Mouse (Mus musculus) midbrain, embryonic 16.5 days (tissue): Measurements from ENCODE around the gene Wdr62. TPM values are rescaled to one million over a fixed set of nuclear protein-coding genes. Genes with fewer than 3 reads are reported as not detected.

Experiments used
- ATAC-seq: fragments of 200-750 bp; cut with Nextera tagmentation; 2 replicates; pipeline ENCODE4 v1.8.0; 2017; ENCODE audit warnings: moderate TSS enrichment
- H3K27ac ChIP-seq: fragments of 300-500 bp; sonication (generic); 2 replicates; pipeline ENCODE4 v1.5.1; 2014; ENCODE audit warnings: mild to moderate bottlenecking, low read length, mixed read lengths
- H3K27me3 ChIP-seq: fragments of 300-500 bp; sonication (generic); 2 replicates; pipeline ENCODE4 v1.6.1; 2014; ENCODE audit warnings: low read depth, low read length, mixed read lengths; ENCODE audit not compliant: control insufficient read depth, insufficient read depth
- H3K36me3 ChIP-seq: fragments of 300-500 bp; sonication (generic); 2 replicates; pipeline ENCODE4 v1.6.1; 2014; ENCODE audit warnings: mild to moderate bottlenecking, low read length, moderate library complexity, mixed read lengths; ENCODE audit not compliant: control insufficient read depth, insufficient read depth
- H3K4me1 ChIP-seq: fragments of 300-500 bp; sonication (generic); 2 replicates; pipeline ENCODE4 v1.6.1; 2014; ENCODE audit warnings: mild to moderate bottlenecking, low read length, mixed read lengths; ENCODE audit not compliant: control insufficient read depth, insufficient read depth
- H3K4me2 ChIP-seq: fragments of 300-500 bp; sonication (generic); 2 replicates; pipeline ENCODE4 v1.6.1; 2014; ENCODE audit warnings: mild to moderate bottlenecking, low read length, mixed read lengths
- H3K4me3 ChIP-seq: fragments of 300-500 bp; sonication (generic); 2 replicates; pipeline ENCODE4 v1.5.1; 2014; ENCODE audit warnings: low read depth, mild to moderate bottlenecking, low read length, moderate library complexity, mixed read lengths
- H3K9ac ChIP-seq: fragments of 300-500 bp; sonication (generic); 2 replicates; pipeline ENCODE4 v1.6.1; 2014; ENCODE audit warnings: low read depth, low read length, mixed read lengths
- H3K9me3 ChIP-seq: fragments of 300-500 bp; sonication (generic); replicated peaks from 2 replicates; pipeline ENCODE4 v1.6.1; 2014; ENCODE audit warnings: mild to moderate bottlenecking, low read length, mixed read lengths; ENCODE audit not compliant: control insufficient read depth, poor library complexity, severe bottlenecking
- WGBS: fragments of 180-500 bp; shearing (Covaris S2); extraction: QIAGEN DNeasy Blood & Tissue Kit; methylation state at CpG from one replicate; pipeline ENCODE4 v1.1.7; 2014; 5-methylcytosine and 5-hydroxymethylcytosine counted together
- polyA plus RNA-seq: library from polyadenylated mRNA; unstranded; fragments of >200 nt; fragmentation: Nextera tagmentation; extraction: Ambion mirVana; gene quantifications from 2 replicates; pipeline ENCODE4 v1.2.1, GENCODE M21; 2015

The Wdr62 gene
- polyA plus RNA-seq, 1 experiment from 2014 or later: 4.0 TPM

DNA sequence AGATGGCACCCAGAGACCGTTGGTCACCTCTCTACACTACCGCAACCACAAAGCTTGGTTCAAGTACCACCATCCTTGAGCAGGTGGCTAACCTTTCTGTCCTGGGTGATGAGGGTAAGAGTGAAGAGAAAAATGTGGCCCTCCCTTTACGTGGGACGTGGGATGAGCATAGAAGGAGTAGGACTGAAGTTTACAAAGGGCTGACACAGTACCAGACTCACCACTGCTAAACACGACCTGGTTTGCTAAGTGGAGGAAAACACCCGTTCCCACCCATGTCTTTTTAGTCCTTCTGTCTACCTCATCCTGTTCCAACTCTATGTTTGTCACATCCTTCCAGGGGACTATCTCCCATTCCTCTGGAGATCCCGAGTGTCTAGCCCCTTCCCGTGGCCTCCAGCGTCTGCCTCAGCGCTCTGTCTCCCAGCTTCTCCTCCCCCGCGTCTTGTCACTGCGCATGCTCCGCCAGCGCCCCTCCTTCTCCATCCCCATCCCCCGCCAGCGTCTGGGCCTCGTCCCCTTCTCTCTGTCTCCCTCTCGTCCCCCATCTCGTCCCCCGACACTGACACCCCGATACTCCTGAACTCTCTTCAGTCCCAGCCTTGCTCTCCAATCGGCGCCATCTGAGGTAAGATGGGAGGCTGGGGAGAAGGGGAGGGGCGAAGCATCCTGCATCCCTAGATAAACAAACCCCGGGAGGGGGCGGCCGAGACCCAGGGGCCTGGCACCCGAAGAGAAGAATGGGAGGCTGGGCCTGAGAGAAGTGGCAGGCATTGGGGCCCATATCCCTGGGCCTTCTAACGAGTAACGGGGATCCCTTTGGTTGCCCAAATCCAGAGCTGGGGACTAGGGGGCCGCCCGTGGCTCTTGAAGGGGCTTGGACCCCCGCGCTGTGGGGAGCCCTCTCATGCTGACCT lies 11.3 kb upstream of the Wdr62 start, which contains the start of gene Clip3:
Gene Clip3, plus strand, starts transcription at position 514 of the 917 bp plus-strand sequence.
- peak within 1 kb of the TSS; percentile 83 for H3K27ac ChIP-seq
- H3K4me1 ChIP-seq: peaks cover 28% of the 10 kb centered on the region
- peak within 1 kb of the TSS; percentile 89 for H3K4me2 ChIP-seq
- H3K4me3 ChIP-seq: peak within 1 kb of the TSS; percentile 80
- no peaks in the 10 kb centered on the region for H3K27me3 ChIP-seq
- H3K9ac ChIP-seq: peak within 1 kb of the TSS; percentile 97
- ATAC-seq: peak; percentile 87
- peaks cover 10% of the 10 kb centered on the region for H3K36me3 ChIP-seq
- WGBS: 6% methylated on average over 35 of the region's 35 CpGs
- H3K9me3 ChIP-seq: no peaks in the 10 kb centered on the region

DNA sequence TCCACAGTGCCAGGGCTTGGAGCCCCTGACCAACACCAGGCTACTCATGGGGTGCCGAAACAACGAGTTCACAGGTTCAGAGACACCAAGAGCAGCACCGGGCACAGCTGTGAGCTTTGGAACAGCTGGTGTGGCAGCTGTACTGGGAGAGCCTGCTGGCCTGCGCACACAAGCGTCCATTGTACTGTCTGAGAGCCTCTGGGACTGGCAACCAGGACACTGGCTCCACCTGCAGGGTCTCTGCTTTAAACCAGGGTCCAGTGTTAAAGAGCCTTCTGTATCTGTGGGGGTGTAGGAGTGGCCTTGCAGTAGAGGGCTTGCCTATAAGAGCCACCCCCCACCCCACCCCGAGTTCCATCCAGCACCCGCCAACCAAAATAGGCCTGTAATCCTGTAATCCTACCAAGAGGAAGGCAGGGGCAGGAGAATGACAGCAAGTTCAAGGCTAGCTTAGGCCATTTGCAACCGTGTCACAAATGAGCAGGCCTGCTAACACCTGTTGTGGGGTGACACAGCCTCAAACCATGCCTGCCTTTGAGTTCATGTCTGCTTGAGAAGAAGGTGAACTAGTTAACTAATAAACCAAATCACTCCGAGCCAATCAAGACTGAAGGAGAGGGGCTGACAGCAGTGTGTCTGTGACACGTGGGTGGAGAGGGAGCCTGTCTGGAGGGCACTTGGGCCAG lies 9.6 kb upstream of the Wdr62 start:
- no peak; the same call in 1 of the 2 replicates for ATAC-seq

GRCm38 (mm10) chr7:30289071-30289713 lies 9.0 kb upstream of the Wdr62 start:
- no peak overlapping the region for H3K4me3 ChIP-seq
- H3K27ac ChIP-seq: no peak overlapping the region
- no peaks in the 10 kb centered on the region for H3K27me3 ChIP-seq
- H3K4me1 ChIP-seq: peaks cover 21% of the 10 kb centered on the region
- no peak overlapping the region for H3K4me2 ChIP-seq
- no peaks in the 10 kb centered on the region for H3K36me3 ChIP-seq
- H3K9me3 ChIP-seq: no peaks in the 10 kb centered on the region
- no peak for ATAC-seq
- WGBS: 71% methylated on average over 7 of the region's 7 CpGs
- no peak overlapping the region for H3K9ac ChIP-seq

More for the DNA sequence above, 9.6 kb upstream of the Wdr62 start:
- WGBS: 47% methylated on average over 10 of the region's 10 CpGs
- no peak overlapping the region for H3K4me2 ChIP-seq
- no peak overlapping the region for H3K9ac ChIP-seq
- no peaks in the 10 kb centered on the region for H3K9me3 ChIP-seq
- no peaks in the 10 kb centered on the region for H3K36me3 ChIP-seq
- H3K4me3 ChIP-seq: no peak overlapping the region
- H3K27ac ChIP-seq: no peak overlapping the region
- no peaks in the 10 kb centered on the region for H3K27me3 ChIP-seq
- H3K4me1 ChIP-seq: peaks cover 28% of the 10 kb centered on the region

GRCm38 (mm10) chr7:30288046-30288445 lies 7.8 kb upstream of the Wdr62 start:
- no peak overlapping the region for H3K4me2 ChIP-seq
- H3K36me3 ChIP-seq: no peaks in the 10 kb centered on the region
- WGBS: 67% methylated on average over 6 of the region's 6 CpGs
- ATAC-seq: no peak
- no peak overlapping the region for H3K27ac ChIP-seq
- H3K27me3 ChIP-seq: no peaks in the 10 kb centered on the region
- no peak overlapping the region for H3K9ac ChIP-seq
- H3K4me1 ChIP-seq: peaks cover 12% of the 10 kb centered on the region
- no peak overlapping the region for H3K4me3 ChIP-seq
- no peaks in the 10 kb centered on the region for H3K9me3 ChIP-seq

DNA sequence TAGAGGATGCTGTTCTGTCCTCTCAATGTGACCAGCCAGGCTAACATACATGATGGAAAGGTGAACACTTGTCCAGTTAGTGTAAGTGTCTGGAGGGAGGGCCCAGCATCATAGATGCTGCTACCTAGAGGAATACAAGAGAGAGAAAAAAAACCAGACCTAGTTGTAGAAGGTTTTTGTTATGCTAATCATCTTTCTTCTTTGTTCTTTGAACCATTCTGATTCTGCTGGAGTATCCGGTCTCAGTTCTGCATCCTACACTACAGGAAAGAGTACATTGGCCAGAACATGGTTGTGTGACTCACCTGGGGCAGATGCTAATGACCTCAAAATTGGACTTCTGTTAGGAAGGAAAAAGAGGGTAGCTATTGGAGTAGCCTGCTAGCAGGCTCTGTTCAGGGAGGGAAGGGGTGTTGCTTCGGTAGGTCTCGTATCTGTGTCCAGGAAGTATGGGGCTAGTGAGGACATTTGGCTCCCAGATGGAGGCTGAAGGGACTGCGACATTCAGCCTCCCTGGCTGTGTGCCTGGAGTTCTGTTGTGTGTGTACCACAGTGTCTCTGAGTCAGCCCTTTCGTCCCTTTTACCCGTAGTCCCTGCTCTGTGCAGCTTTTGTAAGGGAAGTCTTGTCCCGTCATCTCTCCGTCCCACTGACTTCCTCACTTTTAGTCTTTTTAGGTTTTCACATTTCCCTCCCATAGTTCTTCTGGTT lies 6.6 kb upstream of the Wdr62 start:
- peaks cover 5% of the 10 kb centered on the region; the same call in 1 of the 2 replicates for H3K4me1 ChIP-seq
- H3K27me3 ChIP-seq: no peaks in the 10 kb centered on the region
- WGBS: 66% methylated on average over 8 of the region's 8 CpGs
- H3K36me3 ChIP-seq: no peaks in the 10 kb centered on the region
- no peak overlapping the region for H3K9ac ChIP-seq
- H3K9me3 ChIP-seq: no peaks in the 10 kb centered on the region
- no peak overlapping the region for H3K4me2 ChIP-seq
- H3K4me3 ChIP-seq: no peak overlapping the region
- no peak for ATAC-seq
- no peak overlapping the region for H3K27ac ChIP-seq

GRCm38 (mm10) chr7:30282740-30283139 lies 2.5 kb upstream of the Wdr62 start:
- no peaks in the 10 kb centered on the region for H3K27me3 ChIP-seq
- no peak overlapping the region for H3K4me3 ChIP-seq
- no peaks in the 10 kb centered on the region for H3K36me3 ChIP-seq
- no peak overlapping the region for H3K4me2 ChIP-seq
- no peaks in the 10 kb centered on the region for H3K9me3 ChIP-seq
- H3K4me1 ChIP-seq: peaks cover 6% of the 10 kb centered on the region; the same call in 1 of the 2 replicates
- ATAC-seq: no peak
- WGBS: 84% methylated on average over 7 of the region's 7 CpGs
- no peak overlapping the region for H3K9ac ChIP-seq
- H3K27ac ChIP-seq: no peak overlapping the region

- Histone ChIP-seq H3K27me3 (no peaks in the 10 kb centered on the region), H3K4me3 (no peak overlapping the region; the same call in 1 of the 2 replicates), H3K36me3 (no peaks in the 10 kb centered on the region), H3K4me1 (peaks cover 6% of the 10 kb centered on the region; the same call in 1 of the 2 replicates), H3K4me2 (peak overlapping the region; percentile 97), H3K9me3 (no peaks in the 10 kb centered on the region), H3K27ac (peak overlapping the region; percentile 98), H3K9ac (no peak overlapping the region)
- 85% methylated on average over 4 of the region's 4 CpGs for WGBS
- ATAC-seq: no peak
These were observed 1.3 kb upstream of the Wdr62 start for GRCm38 (mm10) chr7:30281522-30281921.

- ATAC-seq: peak; percentile 90
- no peaks in the 10 kb centered on the region for H3K36me3 ChIP-seq
- no peaks in the 10 kb centered on the region for H3K27me3 ChIP-seq
- H3K27ac ChIP-seq: peak overlapping the region; percentile 98
- no peaks in the 10 kb centered on the region for H3K9me3 ChIP-seq
- H3K4me3 ChIP-seq: peak overlapping the region; percentile 69
- H3K4me2 ChIP-seq: peak overlapping the region; percentile 97
- peaks cover 6% of the 10 kb centered on the region; the same call in 1 of the 2 replicates for H3K4me1 ChIP-seq
- peak overlapping the region; percentile 82 for H3K9ac ChIP-seq
- under 1% methylated on average over 20 of the region's 20 CpGs for WGBS
These were observed 485 bp upstream of the Wdr62 start for GRCm38 (mm10) chr7:30280670-30281138.
